Mouse (Mus musculus) liver, adult 2 months (tissue): ENCODE measurements around the gene Naf1. TPM values are rescaled to one million over a fixed set of nuclear protein-coding genes. Genes with fewer than 3 reads are reported as not detected.

ENCODE experiments used
- DNase-seq: peaks from one replicate; pipeline ENCODE4 v3.0.0-alpha.2; 2011; ENCODE audit warnings: low read depth, low spot score; ENCODE audit errors: extremely low read depth
- H3K27ac ChIP-seq: fragments of 200-500 bp; replicated peaks from 2 replicates; pipeline ENCODE4 v1.5.1; 2012; ENCODE audit warnings: low read depth, mild to moderate bottlenecking, control low read depth, inconsistent platforms, low read length; ENCODE audit not compliant: insufficient read depth
- H3K27me3 ChIP-seq: fragments of 200-500 bp; 2 replicates; pipeline ENCODE4 v1.6.1; 2012; ENCODE audit warnings: mild to moderate bottlenecking, moderate library complexity, low read length, inconsistent platforms; ENCODE audit not compliant: control insufficient read depth, insufficient read depth
- H3K36me3 ChIP-seq: fragments of 200-500 bp; 2 replicates; pipeline ENCODE4 v1.6.1; 2012; ENCODE audit warnings: low read length, inconsistent platforms; ENCODE audit not compliant: control insufficient read depth, insufficient read depth
- H3K4me1 ChIP-seq: fragments of 200-500 bp; 2 replicates; pipeline ENCODE4 v1.6.1; 2011; ENCODE audit warnings: low read length; ENCODE audit not compliant: control insufficient read depth, insufficient read depth
- H3K4me3 ChIP-seq: fragments of 200-500 bp; 2 replicates; pipeline ENCODE4 v1.5.1; 2011; ENCODE audit warnings: low read depth, mild to moderate bottlenecking, control low read depth, low read length, moderate library complexity; ENCODE audit not compliant: insufficient read depth
- H3K79me2 ChIP-seq: fragments of 200-500 bp; 2 replicates; pipeline ENCODE4 v1.6.1; 2012; ENCODE audit warnings: inconsistent platforms, mild to moderate bottlenecking, low read length, moderate library complexity; ENCODE audit not compliant: control insufficient read depth, insufficient read depth
- H3K9ac ChIP-seq: fragments of 200-500 bp; 2 replicates; pipeline ENCODE4 v1.6.1; 2012; ENCODE audit warnings: low read depth, mild to moderate bottlenecking, control low read depth, inconsistent platforms, low read length
- CTCF ChIP-seq: fragments of 200-500 bp; IDR thresholded peaks from 2 replicates; pipeline ENCODE4 v1.5.1; 2011; ENCODE audit warnings: low read depth, low read length, control low read depth
- POLR2A ChIP-seq: fragments of 200-500 bp; IDR thresholded peaks from 2 replicates; pipeline ENCODE4 v1.6.1; 2011; ENCODE audit warnings: low read length, control low read depth; ENCODE audit not compliant: insufficient read depth; ENCODE audit errors: extremely low read depth
- WGBS: fragments of 180-500 bp; shearing (Covaris S2); methylation state at CpG from one replicate; pipeline ENCODE4 v1.1.7; 2018; 5-methylcytosine and 5-hydroxymethylcytosine counted together
- polyA plus RNA-seq: library from polyadenylated mRNA; depleted of rRNA; stranded (reverse); fragments of >200 nt; gene quantifications from 2 replicates; pipeline ENCODE4 v1.2.3, GENCODE M21; 2012; rRNA removed
- total RNA-seq: library from RNA; depleted of rRNA; stranded (reverse); fragments of >200 nt; gene quantifications from 2 replicates; pipeline ENCODE4 v1.2.3, GENCODE M21; 2014; rRNA removed

Gene Naf1
- total RNA-seq, result 1.5 TPM in 2 replicates
- polyA plus RNA-seq, result 1.4 TPM in 2 replicates

- Histone ChIP-seq H3K79me2 (peaks cover 2% of the 10 kb centered on the region; the same call in 1 of the 2 replicates), H3K27ac (no peak within 1 kb of the TSS), H3K4me1 (peaks cover 2% of the 10 kb centered on the region; the same call in 1 of the 2 replicates), H3K9ac (peak within 1 kb of the TSS; percentile 96), H3K4me3 (peak within 1 kb of the TSS; percentile 94), H3K27me3 (no peaks in the 10 kb centered on the region), H3K36me3 (peaks cover 3% of the 10 kb centered on the region; the same call in 1 of the 2 replicates)
- TF ChIP-seq POLR2A (0 out of 2 replicates have a peak, but pooled peaks have one; percentile 17), CTCF (no peak)
- peak; percentile 89 for DNase-seq
- WGBS, result under 1% methylated on average over 37 of the region's 37 CpGs
Measured at GRCm38 (mm10) chr8:66860023-66860422, at the start of gene Naf1. TSS of gene Naf1 (plus strand) at chr8:66860217.

DNA sequence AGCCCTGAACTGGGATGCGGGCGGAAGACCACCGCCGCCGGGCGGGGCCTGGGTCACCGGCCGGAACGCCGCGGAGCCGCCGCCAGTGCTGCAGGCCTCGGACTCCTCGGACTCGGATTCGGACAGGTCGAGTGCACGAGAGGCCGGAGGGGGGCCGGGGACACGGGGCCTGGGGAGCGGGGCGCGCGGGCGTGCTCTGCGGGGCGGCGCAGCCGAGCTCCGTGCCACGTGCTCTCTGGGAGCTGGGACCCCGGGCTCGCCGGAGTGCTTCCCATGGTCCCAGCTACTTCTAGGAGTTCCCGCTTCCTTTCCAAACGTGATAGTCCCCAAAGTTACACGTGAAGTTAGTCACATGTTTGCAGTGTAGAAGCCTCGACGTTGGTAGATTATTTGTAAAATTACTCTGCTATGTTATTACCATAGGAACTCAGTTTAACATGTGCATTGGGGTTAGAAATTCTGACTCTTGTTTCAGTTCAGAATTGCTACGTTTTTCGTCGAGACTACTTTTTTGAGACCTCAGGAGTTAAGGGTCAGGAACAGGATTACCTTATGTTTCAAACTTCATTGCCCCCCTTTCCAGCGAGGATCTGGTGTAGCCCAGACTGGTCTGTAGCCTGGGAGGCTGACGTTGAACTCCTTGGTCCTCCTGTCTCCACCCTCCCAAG is 1.0 kb downstream of the Naf1 start:
- H3K4me1 ChIP-seq, result peaks cover 2% of the 10 kb centered on the region; the same call in 1 of the 2 replicates
- H3K27ac ChIP-seq, result no peak overlapping the region
- peak overlapping the region; percentile 94 for H3K4me3 ChIP-seq
- TF ChIP-seq POLR2A (no peak), CTCF (no peak)
- H3K36me3 ChIP-seq, result peaks cover 3% of the 10 kb centered on the region; the same call in 1 of the 2 replicates
- peaks cover 2% of the 10 kb centered on the region; the same call in 1 of the 2 replicates for H3K79me2 ChIP-seq
- WGBS, result 6% methylated on average over 46 of the region's 46 CpGs
- peak overlapping the region; percentile 96 for H3K9ac ChIP-seq
- DNase-seq, result peak; percentile 44
- H3K27me3 ChIP-seq, result no peaks in the 10 kb centered on the region

GRCm38 (mm10) chr8:66861589-66862500 is 1.8 kb downstream of the Naf1 start:
- Histone ChIP-seq H3K79me2 (peaks cover 2% of the 10 kb centered on the region; the same call in 1 of the 2 replicates), H3K27me3 (no peaks in the 10 kb centered on the region), H3K4me3 (no peak overlapping the region), H3K9ac (no peak overlapping the region), H3K36me3 (peaks cover 3% of the 10 kb centered on the region; the same call in 1 of the 2 replicates), H3K27ac (no peak overlapping the region), H3K4me1 (peaks cover 2% of the 10 kb centered on the region; the same call in 1 of the 2 replicates)
- TF ChIP-seq CTCF (no peak), POLR2A (no peak)
- DNase-seq, result peak; percentile 7
- WGBS, result 79% methylated on average over 5 of the region's 5 CpGs

- no peak overlapping the region for H3K27ac ChIP-seq
- H3K36me3 ChIP-seq, result peaks cover 3% of the 10 kb centered on the region; the same call in 1 of the 2 replicates
- no peaks in the 10 kb centered on the region for H3K27me3 ChIP-seq
- H3K79me2 ChIP-seq, result peaks cover 2% of the 10 kb centered on the region; the same call in 1 of the 2 replicates
- 97% methylated on average over 3 of the region's 3 CpGs for WGBS
- no peak overlapping the region for H3K9ac ChIP-seq
- peaks cover 2% of the 10 kb centered on the region; the same call in 1 of the 2 replicates for H3K4me1 ChIP-seq
- no peak overlapping the region for H3K4me3 ChIP-seq
- no peak for DNase-seq
- TF ChIP-seq CTCF, result no peak
- TF ChIP-seq POLR2A, result no peak
Measured at GRCm38 (mm10) chr8:66863761-66864160, 3.7 kb downstream of the Naf1 start.

GRCm38 (mm10) chr8:66865120-66865519 is 5.1 kb downstream of the Naf1 start:
- Histone ChIP-seq H3K4me3 (no peak overlapping the region), H3K36me3 (peaks cover 3% of the 10 kb centered on the region; the same call in 1 of the 2 replicates), H3K9ac (no peak overlapping the region), H3K79me2 (peaks cover 2% of the 10 kb centered on the region; the same call in 1 of the 2 replicates), H3K27me3 (no peaks in the 10 kb centered on the region), H3K4me1 (peaks cover 2% of the 10 kb centered on the region; the same call in 1 of the 2 replicates), H3K27ac (no peak overlapping the region)
- TF ChIP-seq POLR2A, result no peak
- no peak for TF ChIP-seq CTCF
- DNase-seq, result no peak
- 71% methylated on average over 1 of the region's 1 CpGs for WGBS
